Mouse (Mus musculus): ENCODE measurements around the gene Pacs1. TPM values are rescaled to one million over a fixed set of nuclear protein-coding genes. Genes with fewer than 3 reads are reported as not detected.
"Not testable (repeated sequence)": the region's sequence is repeated elsewhere in the genome, so short reads cannot be mapped to it uniquely, and the experiment has no call there.

Pacs1 gene
- total RNA-seq, 1 experiment from 2014 or later: 17.3 TPM

- no peak for ATAC-seq (replicated peaks in 1 of 2; ENCODE audit: insufficient read depth in 1 of 2, low FRiP score in 2 of 2, low TSS enrichment in 1 of 2, low read depth in 1 of 2, poor library complexity in 2 of 2, severe bottlenecking in 2 of 2)
These were observed 558 bp downstream of the Pacs1 start for GRCm38 (mm10) chr19:5272326-5272795.

- no peak for ATAC-seq (replicated peaks in 1 of 2; ENCODE audit: insufficient read depth in 1 of 2, low FRiP score in 2 of 2, low TSS enrichment in 1 of 2, low read depth in 1 of 2, poor library complexity in 2 of 2, severe bottlenecking in 2 of 2)
These were observed 1.5 kb downstream of the Pacs1 start for GRCm38 (mm10) chr19:5271430-5271829.

GRCm38 (mm10) chr19:5269392-5269791, 3.5 kb downstream of the Pacs1 start:
- ATAC-seq (replicated peaks in 1 of 2; ENCODE audit: insufficient read depth in 1 of 2, low FRiP score in 2 of 2, low TSS enrichment in 1 of 2, low read depth in 1 of 2, poor library complexity in 2 of 2, severe bottlenecking in 2 of 2): no peak

GRCm38 (mm10) chr19:5268875-5269274, 4.0 kb downstream of the Pacs1 start:
- no peak for ATAC-seq (replicated peaks in 1 of 2; ENCODE audit: insufficient read depth in 1 of 2, low FRiP score in 2 of 2, low TSS enrichment in 1 of 2, low read depth in 1 of 2, poor library complexity in 2 of 2, severe bottlenecking in 2 of 2)

GRCm38 (mm10) chr19:5268017-5268416, 4.9 kb downstream of the Pacs1 start:
- no peak for ATAC-seq (replicated peaks in 1 of 2; ENCODE audit: insufficient read depth in 1 of 2, low FRiP score in 2 of 2, low TSS enrichment in 1 of 2, low read depth in 1 of 2, poor library complexity in 2 of 2, severe bottlenecking in 2 of 2)

- peak in 1 of 2 experiments; percentile 29; a peak in 1 of 4 replicates for ATAC-seq (replicated peaks in 1 of 2; ENCODE audit: insufficient read depth in 1 of 2, low FRiP score in 2 of 2, low TSS enrichment in 1 of 2, low read depth in 1 of 2, poor library complexity in 2 of 2, severe bottlenecking in 2 of 2)
These were observed 5.9 kb downstream of the Pacs1 start for GRCm38 (mm10) chr19:5267015-5267414.

GRCm38 (mm10) chr19:5257140-5257539, 15.8 kb downstream of the Pacs1 start:
- ATAC-seq (replicated peaks in 1 of 2; ENCODE audit: insufficient read depth in 1 of 2, low FRiP score in 2 of 2, low TSS enrichment in 1 of 2, low read depth in 1 of 2, poor library complexity in 2 of 2, severe bottlenecking in 2 of 2): peak; percentile 69 to 78

GRCm38 (mm10) chr19:5236981-5237380, 35.9 kb downstream of the Pacs1 start:
- not testable (repeated sequence) for ATAC-seq (replicated peaks in 1 of 2; ENCODE audit: insufficient read depth in 1 of 2, low FRiP score in 2 of 2, low TSS enrichment in 1 of 2, low read depth in 1 of 2, poor library complexity in 2 of 2, severe bottlenecking in 2 of 2)

GRCm38 (mm10) chr19:5232696-5233095, 40.2 kb downstream of the Pacs1 start:
- ATAC-seq (replicated peaks in 1 of 2; ENCODE audit: insufficient read depth in 1 of 2, low FRiP score in 2 of 2, low TSS enrichment in 1 of 2, low read depth in 1 of 2, poor library complexity in 2 of 2, severe bottlenecking in 2 of 2): no peak

- ATAC-seq (replicated peaks in 1 of 2; ENCODE audit: insufficient read depth in 1 of 2, low FRiP score in 2 of 2, low TSS enrichment in 1 of 2, low read depth in 1 of 2, poor library complexity in 2 of 2, severe bottlenecking in 2 of 2): no peak
These were observed 42.8 kb downstream of the Pacs1 start for GRCm38 (mm10) chr19:5230110-5230509.

- ATAC-seq (replicated peaks in 1 of 2; ENCODE audit: insufficient read depth in 1 of 2, low FRiP score in 2 of 2, low TSS enrichment in 1 of 2, low read depth in 1 of 2, poor library complexity in 2 of 2, severe bottlenecking in 2 of 2): no peak
These were observed 48.3 kb downstream of the Pacs1 start for GRCm38 (mm10) chr19:5224624-5225023.

- no peak for ATAC-seq (replicated peaks in 1 of 2; ENCODE audit: insufficient read depth in 1 of 2, low FRiP score in 2 of 2, low TSS enrichment in 1 of 2, low read depth in 1 of 2, poor library complexity in 2 of 2, severe bottlenecking in 2 of 2)
These were observed 48.8 kb downstream of the Pacs1 start for GRCm38 (mm10) chr19:5224077-5224476.

GRCm38 (mm10) chr19:5221926-5222325, 51.0 kb downstream of the Pacs1 start:
- no peak for ATAC-seq (replicated peaks in 1 of 2; ENCODE audit: insufficient read depth in 1 of 2, low FRiP score in 2 of 2, low TSS enrichment in 1 of 2, low read depth in 1 of 2, poor library complexity in 2 of 2, severe bottlenecking in 2 of 2)

GRCm38 (mm10) chr19:5221219-5221723, 51.6 kb downstream of the Pacs1 start:
- not testable (repeated sequence) for ATAC-seq (replicated peaks in 1 of 2; ENCODE audit: insufficient read depth in 1 of 2, low FRiP score in 2 of 2, low TSS enrichment in 1 of 2, low read depth in 1 of 2, poor library complexity in 2 of 2, severe bottlenecking in 2 of 2)

- no peak for ATAC-seq (replicated peaks in 1 of 2; ENCODE audit: insufficient read depth in 1 of 2, low FRiP score in 2 of 2, low TSS enrichment in 1 of 2, low read depth in 1 of 2, poor library complexity in 2 of 2, severe bottlenecking in 2 of 2)
These were observed 52.5 kb downstream of the Pacs1 start for GRCm38 (mm10) chr19:5220389-5220788.

GRCm38 (mm10) chr19:5201691-5202090, 71.2 kb downstream of the Pacs1 start:
- no peak for ATAC-seq (replicated peaks in 1 of 2; ENCODE audit: insufficient read depth in 1 of 2, low FRiP score in 2 of 2, low TSS enrichment in 1 of 2, low read depth in 1 of 2, poor library complexity in 2 of 2, severe bottlenecking in 2 of 2)

- ATAC-seq (replicated peaks in 1 of 2; ENCODE audit: insufficient read depth in 1 of 2, low FRiP score in 2 of 2, low TSS enrichment in 1 of 2, low read depth in 1 of 2, poor library complexity in 2 of 2, severe bottlenecking in 2 of 2): not testable (repeated sequence)
These were observed 72.3 kb downstream of the Pacs1 start for GRCm38 (mm10) chr19:5200617-5201016.

- ATAC-seq (replicated peaks in 1 of 2; ENCODE audit: insufficient read depth in 1 of 2, low FRiP score in 2 of 2, low TSS enrichment in 1 of 2, low read depth in 1 of 2, poor library complexity in 2 of 2, severe bottlenecking in 2 of 2): no peak
These were observed 74.4 kb downstream of the Pacs1 start for GRCm38 (mm10) chr19:5198553-5198952.

GRCm38 (mm10) chr19:5195417-5196035, 77.4 kb downstream of the Pacs1 start:
- peak; percentile 59 to 74; a peak in 2 of 4 replicates for ATAC-seq (replicated peaks in 1 of 2; ENCODE audit: insufficient read depth in 1 of 2, low FRiP score in 2 of 2, low TSS enrichment in 1 of 2, low read depth in 1 of 2, poor library complexity in 2 of 2, severe bottlenecking in 2 of 2)

Data from hematopoietic stem cell, adult 5-6 weeks (primary cell).